Mouse (Mus musculus): ENCODE results near the gene Map4k1.

- TF ChIP-seq CTCF (IDR thresholded peaks at IDR 0.05; ENCODE audit: control insufficient read depth, insufficient read depth, low read length) (no peak), POLR2A (IDR thresholded peaks at IDR 0.05; ENCODE audit: borderline replicate concordance, control insufficient read depth, low read depth, low read length) (no peak)
Observed at GRCm38 (mm10) chr7:28950346-28951037, 31.4 kb upstream of the Map4k1 start.
